8 mouse cellular contexts compared by ENCODE assay signal in genomic region chr10:43667086-43667690, GRCm38 (mm10).
DNase-seq lines count a peak whose midpoint lies in the region; ATAC-seq and TF ChIP-seq lines count a peak whose summit lies in the region.
"Had no signal": no experiment of that assay in that cellular context is flagged by ENCODE, and none has a peak within 500 bp of the region (broad histone marks: within the 10 kb centered on the region; RNA-seq: fewer than 3 reads in every experiment).

No protein-coding gene starts in this region.

- H3K9ac ChIP-seq in lung, embryonic 14.5 days, result no peak overlapping the region
- H3K9ac ChIP-seq in hindbrain, embryonic 16.5 days (ENCODE audit: low read depth, low read length), result no peak overlapping the region

- ATAC-seq in lung, embryonic 14.5 days (ENCODE audit: insufficient read depth), result no peak
- no peak for ATAC-seq in hindbrain, embryonic 16.5 days

- H3K36me3 ChIP-seq in lung, embryonic 14.5 days (ENCODE audit: insufficient read depth), result no peaks in the 10 kb centered on the region
- H3K36me3 ChIP-seq in embryonic facial prominence, embryonic 10.5 days (replicated peaks), result no peaks in the 10 kb centered on the region
- no peaks in the 10 kb centered on the region for H3K36me3 ChIP-seq in hindbrain, embryonic 16.5 days (ENCODE audit: control insufficient read depth, insufficient read depth, low read length)

- no peak for DNase-seq in lung, embryonic 14.5 days
- no peak for DNase-seq in lung, postnatal 10 days
- DNase-seq in embryonic facial prominence, embryonic 10.5 days (ENCODE audit: low spot score), result no peak
- peak; percentile 4 for DNase-seq in naive thymus-derived CD4-positive, alpha-beta T cell, adult 2 months (ENCODE audit: low read depth)
- DNase-seq in urinary bladder, adult 18-20 months (ENCODE audit: low spot score in 2 of 2), result no peak
- DNase-seq in gastrocnemius, postnatal 25 days, result no peak
- DNase-seq: kidney, postnatal 10 days had no signal

- 63% methylated on average over 25 of the region's 25 CpGs for WGBS in lung, embryonic 14.5 days
- WGBS in embryonic facial prominence, embryonic 10.5 days, result 52% methylated on average over 25 of the region's 25 CpGs
- 64% methylated on average over 25 of the region's 25 CpGs for WGBS in hindbrain, embryonic 16.5 days

- no peaks in the 10 kb centered on the region for H3K9me3 ChIP-seq in lung, embryonic 14.5 days (ENCODE audit: low read depth, low read length)
- no peaks in the 10 kb centered on the region for H3K9me3 ChIP-seq in embryonic facial prominence, embryonic 10.5 days
- H3K9me3 ChIP-seq in hindbrain, embryonic 16.5 days (ENCODE audit: control insufficient read depth, low read length), result no peaks in the 10 kb centered on the region

- no peak for TF ChIP-seq CTCF in lung, embryonic 14.5 days (IDR thresholded peaks at IDR 0.05; ENCODE audit: low read depth)

- H3K27me3 ChIP-seq in lung, embryonic 14.5 days (ENCODE audit: insufficient read depth, low read length), result no peaks in the 10 kb centered on the region
- H3K27me3 ChIP-seq in embryonic facial prominence, embryonic 10.5 days (replicated peaks; ENCODE audit: low read depth, poor library complexity, severe bottlenecking), result 0 out of 2 replicates have a peak, but pooled peaks cover 5% of the 10 kb centered on the region
- no peaks in the 10 kb centered on the region for H3K27me3 ChIP-seq in hindbrain, embryonic 16.5 days (replicated peaks; ENCODE audit: control insufficient read depth, insufficient read depth, low read length)

- H3K27ac ChIP-seq in lung, embryonic 14.5 days (ENCODE audit: low read depth), result no peak overlapping the region
- no peak overlapping the region for H3K27ac ChIP-seq in embryonic facial prominence, embryonic 10.5 days (replicated peaks)
- H3K27ac ChIP-seq in hindbrain, embryonic 16.5 days (ENCODE audit: low read depth, low read length), result no peak overlapping the region

- peak overlapping the region; percentile 48 for H3K4me2 ChIP-seq in lung, embryonic 14.5 days
- H3K4me2 ChIP-seq in hindbrain, embryonic 16.5 days (ENCODE audit: low read length), result peak overlapping the region; percentile 35

- peaks cover 17% of the 10 kb centered on the region; the same call in 1 of the 2 replicates for H3K4me1 ChIP-seq in lung, embryonic 14.5 days (ENCODE audit: insufficient read depth)
- peaks cover 28% of the 10 kb centered on the region for H3K4me1 ChIP-seq in embryonic facial prominence, embryonic 10.5 days
- no peaks in the 10 kb centered on the region for H3K4me1 ChIP-seq in hindbrain, embryonic 16.5 days (ENCODE audit: control insufficient read depth, insufficient read depth, low read depth, low read length)

- H3K4me3 ChIP-seq in lung, embryonic 14.5 days (ENCODE audit: low read depth, low read length), result no peak overlapping the region
- H3K4me3 ChIP-seq in embryonic facial prominence, embryonic 10.5 days, result peak overlapping the region; percentile 25
- H3K4me3 ChIP-seq in hindbrain, embryonic 16.5 days (ENCODE audit: low read length), result peak overlapping the region; percentile 14; the same call in 1 of the 2 replicates
